Mouse (Mus musculus) kidney, adult 2 months (tissue): ENCODE data around the gene Prpf4. TPM values are rescaled to one million over a fixed set of nuclear protein-coding genes. Genes with fewer than 3 reads are reported as not detected.

Experiments used
- DNase-seq: peaks from one replicate; pipeline ENCODE4 v3.0.0; 2021
- H3K27ac ChIP-seq: fragments of 200-500 bp; 2 replicates; pipeline ENCODE4 v1.5.1; 2012; ENCODE audit warnings: low read depth, low read length, control low read depth, inconsistent platforms; ENCODE audit not compliant: insufficient read depth
- H3K27me3 ChIP-seq: fragments of 200-500 bp; replicated peaks from 2 replicates; pipeline ENCODE4 v1.6.1; 2012; ENCODE audit warnings: mild to moderate bottlenecking, moderate library complexity, low read length, inconsistent platforms; ENCODE audit not compliant: control insufficient read depth, insufficient read depth
- H3K36me3 ChIP-seq: fragments of 200-500 bp; 2 replicates; pipeline ENCODE4 v1.6.1; 2012; ENCODE audit warnings: mild to moderate bottlenecking, moderate library complexity, low read length, inconsistent platforms; ENCODE audit not compliant: control insufficient read depth, insufficient read depth
- H3K4me1 ChIP-seq: fragments of 200-500 bp; 2 replicates; pipeline ENCODE4 v1.6.1; 2011; ENCODE audit warnings: low read length; ENCODE audit not compliant: control insufficient read depth, insufficient read depth
- H3K4me3 ChIP-seq: fragments of 200-500 bp; 2 replicates; pipeline ENCODE4 v1.5.1; 2011; ENCODE audit warnings: mild to moderate bottlenecking, low read depth, low read length, control low read depth; ENCODE audit not compliant: insufficient read depth
- CTCF ChIP-seq: fragments of 200-500 bp; conservative IDR thresholded peaks from 2 replicates; pipeline ENCODE4 v1.5.1; 2011; ENCODE audit warnings: low read depth, mild to moderate bottlenecking, control low read depth, low read length, moderate library complexity, mixed read lengths; ENCODE audit not compliant: insufficient read depth, insufficient read length
- POLR2A ChIP-seq: fragments of 200-500 bp; IDR thresholded peaks from one replicate; pipeline ENCODE4 v1.6.1; 2011; ENCODE audit warnings: low read depth, low read length, control low read depth
- WGBS: fragments of 180-500 bp; shearing (Covaris S2); methylation state at CpG from one replicate; pipeline ENCODE4 v1.1.7; 2018; 5-methylcytosine and 5-hydroxymethylcytosine counted together
- polyA plus RNA-seq: library from polyadenylated mRNA; depleted of rRNA; stranded (reverse); fragments of >200 nt; gene quantifications from 2 replicates; pipeline ENCODE4 v1.2.3, GENCODE M21; 2012

Gene Prpf4
- polyA plus RNA-seq, 1 experiment: 10.4 TPM

- Histone ChIP-seq H3K36me3 (peaks cover 4% of the 10 kb centered on the region; the same call in 1 of the 2 replicates), H3K4me3 (no peak overlapping the region), H3K4me1 (no peaks in the 10 kb centered on the region; the same call in 1 of the 2 replicates), H3K27ac (no peak overlapping the region), H3K27me3 (no peaks in the 10 kb centered on the region)
- TF ChIP-seq CTCF (no peak), POLR2A (no peak)
- no peak for DNase-seq
- 75% methylated on average over 17 of the region's 17 CpGs for WGBS
Observed at GRCm38 (mm10) chr4:62427978-62428758, 19.6 kb downstream of the Prpf4 start.

GRCm38 (mm10) chr4:62429616-62430015 lies 21.0 kb downstream of the Prpf4 start:
- Histone ChIP-seq H3K4me3 (no peak overlapping the region), H3K27ac (no peak overlapping the region), H3K27me3 (no peaks in the 10 kb centered on the region), H3K4me1 (no peaks in the 10 kb centered on the region; the same call in 1 of the 2 replicates), H3K36me3 (peaks cover 2% of the 10 kb centered on the region; the same call in 1 of the 2 replicates)
- 91% methylated on average over 9 of the region's 9 CpGs for WGBS
- TF ChIP-seq CTCF (no peak), POLR2A (no peak)
- no peak for DNase-seq

- H3K27me3 ChIP-seq: no peaks in the 10 kb centered on the region
- no peak overlapping the region for H3K27ac ChIP-seq
- no peak overlapping the region for H3K4me3 ChIP-seq
- TF ChIP-seq POLR2A (no peak), CTCF (no peak)
- H3K4me1 ChIP-seq: peaks cover 2% of the 10 kb centered on the region; the same call in 1 of the 2 replicates
- peak; percentile 49 for DNase-seq
- no peaks in the 10 kb centered on the region for H3K36me3 ChIP-seq
Observed at GRCm38 (mm10) chr4:62430678-62431077, 22.1 kb downstream of the Prpf4 start.

GRCm38 (mm10) chr4:62431522-62431921 lies 22.9 kb downstream of the Prpf4 start:
- H3K36me3 ChIP-seq: no peaks in the 10 kb centered on the region
- WGBS: 69% methylated on average over 4 of the region's 4 CpGs
- peaks cover 2% of the 10 kb centered on the region; the same call in 1 of the 2 replicates for H3K4me1 ChIP-seq
- TF ChIP-seq CTCF: no peak
- no peak for TF ChIP-seq POLR2A
- no peak overlapping the region for H3K27ac ChIP-seq
- no peaks in the 10 kb centered on the region for H3K27me3 ChIP-seq
- no peak overlapping the region for H3K4me3 ChIP-seq
- DNase-seq: no peak

GRCm38 (mm10) chr4:62433939-62434870 lies 25.6 kb downstream of the Prpf4 start:
- H3K27ac ChIP-seq: peak overlapping the region; percentile 96
- peak; percentile 83 for DNase-seq
- no peaks in the 10 kb centered on the region for H3K36me3 ChIP-seq
- TF ChIP-seq CTCF (no peak), POLR2A (peak; percentile 10)
- no peaks in the 10 kb centered on the region for H3K27me3 ChIP-seq
- peak overlapping the region; percentile 52 for H3K4me3 ChIP-seq
- 31% methylated on average over 7 of the region's 7 CpGs for WGBS
- peaks cover 18% of the 10 kb centered on the region for H3K4me1 ChIP-seq

- no peaks in the 10 kb centered on the region for H3K27me3 ChIP-seq
- peaks cover 21% of the 10 kb centered on the region for H3K4me1 ChIP-seq
- no peak for TF ChIP-seq POLR2A
- TF ChIP-seq CTCF: no peak
- peak within 1 kb of the TSS; percentile 96 for H3K27ac ChIP-seq
- no peaks in the 10 kb centered on the region for H3K36me3 ChIP-seq
- WGBS: 46% methylated on average over 6 of the region's 6 CpGs
- DNase-seq: peak; percentile 86
- peak within 1 kb of the TSS; percentile 52 for H3K4me3 ChIP-seq
Observed at GRCm38 (mm10) chr4:62435081-62435480, 26.5 kb downstream of the Prpf4 start, which contains the start of gene Rnf183. Rnf183 (minus strand) TSS chr4:62435252.
